Mouse (Mus musculus) heart, postnatal 25 days (tissue): ENCODE measurements around the gene Nptxr. TPM values are rescaled to one million over a fixed set of nuclear protein-coding genes. Genes with fewer than 3 reads are reported as not detected.
A peak's percentile ranks its signal among the peaks of the same experiment; 100 is the strongest.

ENCODE experiments used
- DNase-seq: peaks from one replicate; pipeline ENCODE4 v3.0.0; 2022; ENCODE audit warnings: low spot score
- intact Hi-C: fragments of 180-260 bp; cut with DNase I; formaldehyde crosslinking; loops from one replicate; pipeline ENCODE4 v1.15.1; 2025
- total RNA-seq, 2 experiments: library from RNA; stranded (reverse); gene quantifications; 2 replicates each; pipeline ENCODE4 v1.2.3; 2021

Nptxr gene
- 1 to 10 TPM; 1.5 to 1.8 TPM for total RNA-seq

DNA sequence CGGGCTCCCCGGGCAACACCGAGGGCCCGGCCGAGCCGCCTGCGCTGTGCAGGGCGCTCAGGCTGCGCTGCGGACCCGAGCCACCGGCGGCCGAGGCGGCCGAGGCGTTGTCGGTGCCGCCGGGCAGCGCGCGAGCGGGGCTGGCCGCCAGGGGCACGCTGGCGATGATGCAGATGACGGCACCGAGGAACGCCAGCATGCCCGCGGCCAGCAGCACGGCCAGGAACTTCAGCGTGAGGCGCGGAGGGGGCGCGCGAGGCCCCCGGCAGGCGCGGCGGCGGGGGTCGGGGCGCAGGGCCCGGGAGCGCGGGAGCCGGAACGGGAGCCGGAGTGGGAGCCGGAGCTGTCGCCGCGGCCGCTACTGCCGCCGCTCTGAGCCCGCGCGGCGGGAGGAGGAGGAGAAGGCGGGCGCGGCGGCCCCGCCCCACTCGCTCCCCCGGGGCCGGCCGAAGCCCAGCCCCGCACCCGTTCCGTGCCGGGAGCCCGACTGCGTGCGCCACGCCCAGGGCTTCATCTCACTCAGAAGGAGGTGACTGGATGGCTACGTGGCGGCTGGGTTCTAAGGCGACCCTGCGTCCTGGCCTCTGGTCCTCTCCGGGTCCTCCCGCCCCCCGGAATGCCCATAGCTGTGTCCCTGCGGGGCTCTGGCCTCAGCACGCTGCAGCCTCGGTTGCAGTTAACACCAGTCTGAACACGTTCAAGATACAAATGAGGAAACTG lies at the start of gene Nptxr:
Nptxr (minus strand) TSS at position 415 of the 720 bp plus-strand sequence.
- intact Hi-C loops: no loop called here

DNA sequence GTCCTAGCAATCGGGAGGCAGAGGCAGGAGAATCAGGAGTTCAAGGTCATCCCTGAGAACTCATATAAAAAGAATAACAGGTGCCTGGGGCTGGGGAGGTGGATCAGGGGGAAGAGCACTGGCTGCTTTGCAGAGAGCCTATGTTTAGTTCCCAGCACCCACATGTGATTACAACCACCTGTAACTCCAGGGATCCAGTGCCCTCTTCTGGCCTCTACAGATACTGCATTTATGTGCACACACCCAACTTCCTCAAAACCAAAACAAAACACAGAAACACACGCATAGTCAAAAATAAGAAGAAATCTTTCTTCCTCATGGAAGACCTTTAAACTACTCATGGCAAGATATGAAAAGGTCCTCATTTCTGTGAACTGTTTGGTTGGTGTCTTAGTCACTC lies 45.6 kb upstream of the Nptxr start:
- intact Hi-C loops: no loop called here
- DNase-seq: no peak

More for the DNA sequence above, at the start of gene Nptxr:
- DNase-seq: peak; percentile 20

DNA sequence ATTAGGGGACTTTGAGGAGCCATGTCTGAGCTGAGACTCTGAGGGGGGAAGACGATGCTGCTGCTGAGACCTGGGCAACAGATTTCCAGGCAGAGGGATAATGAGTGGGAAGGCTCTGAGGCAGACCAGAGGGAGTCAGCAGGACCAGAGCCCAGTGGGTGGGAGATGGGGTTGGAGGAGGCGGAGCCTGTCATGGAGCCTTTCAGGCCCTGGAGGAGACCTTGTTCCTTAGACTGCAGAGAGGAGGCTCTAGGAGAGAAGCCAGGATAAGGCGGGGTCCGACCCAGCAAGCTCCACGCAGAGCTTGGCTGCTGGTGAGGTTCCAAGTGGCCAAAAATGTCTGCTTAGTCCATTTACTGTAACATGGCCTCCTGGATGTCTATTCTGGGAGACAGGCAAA lies 42.5 kb upstream of the Nptxr start:
- peak; percentile 44 for DNase-seq
- intact Hi-C loops: no loop called here

DNA sequence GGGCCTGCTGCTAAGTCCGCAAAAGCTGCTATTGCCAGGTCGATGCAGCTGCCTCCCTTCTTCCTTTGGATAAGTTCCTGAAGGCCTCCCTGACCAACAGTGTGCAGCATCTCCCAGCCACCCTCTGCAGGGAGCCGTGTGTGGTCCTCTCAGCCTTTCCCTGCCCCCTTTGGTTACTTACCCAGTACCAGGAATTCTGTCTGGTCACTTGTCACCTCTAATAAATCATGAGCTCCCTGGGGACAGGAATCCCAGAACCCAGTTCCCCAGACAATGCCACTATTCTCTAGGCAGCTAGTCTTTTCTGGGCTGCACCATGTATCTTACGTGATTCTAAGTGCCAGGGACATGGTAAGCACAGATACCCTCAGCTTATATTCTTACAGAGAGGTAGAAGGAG lies 41.4 kb upstream of the Nptxr start:
- intact Hi-C loops: no loop called here
- DNase-seq: no peak

DNA sequence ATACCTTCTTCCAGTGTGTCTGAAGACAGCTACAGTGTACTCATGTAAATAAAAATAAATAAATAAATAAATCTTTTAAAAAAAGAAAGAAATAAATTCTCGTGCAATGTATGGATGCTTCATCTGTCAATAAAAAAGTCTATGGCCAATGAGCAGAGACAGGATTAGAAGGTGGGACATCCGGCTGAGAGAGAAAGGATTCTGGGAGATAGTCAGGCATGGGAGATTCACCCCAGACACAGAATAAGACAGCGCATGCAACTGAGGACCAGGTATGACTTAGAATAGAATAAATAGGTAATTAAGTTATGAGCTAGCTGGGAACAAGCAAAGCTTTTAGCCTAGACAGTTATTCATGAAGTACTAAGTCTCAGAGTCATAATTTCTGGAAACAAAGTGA lies 38.4 kb upstream of the Nptxr start:
- DNase-seq: no peak
- intact Hi-C loops: no loop called here

DNA sequence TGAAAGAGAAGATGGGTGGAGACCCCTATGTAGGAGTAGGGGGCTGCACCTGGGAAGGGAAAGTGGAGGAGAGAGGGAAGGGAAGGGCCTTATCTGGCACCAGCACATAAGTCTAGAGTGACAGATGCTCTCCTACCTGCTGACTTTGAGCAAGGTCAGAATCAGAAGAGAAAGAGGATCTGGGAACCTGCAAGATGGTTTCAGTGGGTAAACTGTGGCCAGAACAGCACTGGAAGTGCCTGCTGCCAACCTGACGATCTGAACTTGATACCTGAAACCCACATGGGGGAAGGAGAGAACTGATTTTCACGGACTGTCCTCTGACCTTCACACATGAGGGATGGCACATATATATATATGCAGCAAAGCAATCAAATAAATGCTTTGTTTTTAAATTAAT lies 35.7 kb upstream of the Nptxr start:
- intact Hi-C loops: no loop called here
- DNase-seq: no peak

DNA sequence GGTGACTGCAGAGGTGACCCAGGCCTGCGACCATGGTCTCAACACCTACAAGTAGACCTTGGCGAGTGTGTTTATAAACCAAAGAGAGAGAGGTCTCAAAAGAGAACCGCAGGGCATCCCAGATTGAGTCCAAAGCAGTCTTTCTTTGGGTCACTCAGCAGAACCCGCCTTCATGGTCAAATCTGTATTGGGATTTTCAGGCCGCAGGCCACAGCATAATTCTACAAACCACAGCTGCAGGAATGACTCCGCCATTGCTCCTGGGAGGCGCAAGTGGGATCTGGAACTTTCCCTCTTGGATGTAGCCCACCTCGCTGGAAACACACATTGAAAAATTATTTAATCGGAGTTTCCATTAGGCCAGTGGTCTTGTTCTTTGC lies 30.3 kb upstream of the Nptxr start:
- intact Hi-C loops: loop anchor here (5.0 kb wide), 2 partner anchors 92 to 237 kb away; no protein-coding TSS in a partner anchor
- no peak for DNase-seq

DNA sequence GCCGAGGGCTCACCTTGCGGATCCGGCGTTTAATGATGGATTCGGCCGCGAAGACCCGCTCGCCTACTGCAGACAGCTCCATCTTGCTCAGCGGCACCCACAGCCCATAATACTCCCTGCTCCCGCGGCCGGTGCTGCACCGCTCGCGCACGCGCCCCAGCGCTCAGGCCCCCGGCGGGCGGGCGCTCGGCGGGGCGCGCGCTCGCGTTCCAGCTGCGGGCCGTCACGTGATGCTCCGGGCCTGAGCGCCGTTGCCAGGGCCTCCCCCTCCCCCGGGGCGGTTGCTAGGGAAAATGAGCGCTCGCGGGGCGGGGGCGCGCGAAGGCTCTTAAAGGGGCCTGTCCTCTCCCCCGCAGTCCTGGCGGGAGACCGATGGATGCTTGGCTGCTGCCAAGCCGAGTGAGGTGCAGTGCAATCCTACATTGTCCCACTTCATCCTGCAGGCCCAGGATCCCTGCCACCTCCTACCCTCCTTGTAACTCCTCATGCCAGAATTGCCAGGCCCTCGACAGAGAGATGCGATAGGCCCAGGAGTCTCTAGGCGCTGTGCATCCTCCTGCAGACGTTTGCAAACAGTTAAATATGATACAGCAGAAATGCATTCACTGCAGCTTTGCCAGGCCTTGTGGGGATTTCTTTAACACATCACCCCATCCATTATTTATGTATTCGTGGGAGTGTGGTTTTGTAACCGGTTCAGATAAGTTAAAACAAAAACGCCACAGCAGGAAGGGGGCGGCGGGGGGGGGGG lies 29.7 kb upstream of the Nptxr start, which contains the start of the genes Npcd and Cbx6:
Npcd (minus strand) TSS at position 108 of the 751 bp plus-strand sequence.
Cbx6 (minus strand) TSS at position 559 of the 751 bp plus-strand sequence.
- peak; percentile 94 for DNase-seq
- intact Hi-C loops: loop anchor here (5.0 kb wide), 2 partner anchors 93 to 238 kb away; no protein-coding TSS in a partner anchor

DNA sequence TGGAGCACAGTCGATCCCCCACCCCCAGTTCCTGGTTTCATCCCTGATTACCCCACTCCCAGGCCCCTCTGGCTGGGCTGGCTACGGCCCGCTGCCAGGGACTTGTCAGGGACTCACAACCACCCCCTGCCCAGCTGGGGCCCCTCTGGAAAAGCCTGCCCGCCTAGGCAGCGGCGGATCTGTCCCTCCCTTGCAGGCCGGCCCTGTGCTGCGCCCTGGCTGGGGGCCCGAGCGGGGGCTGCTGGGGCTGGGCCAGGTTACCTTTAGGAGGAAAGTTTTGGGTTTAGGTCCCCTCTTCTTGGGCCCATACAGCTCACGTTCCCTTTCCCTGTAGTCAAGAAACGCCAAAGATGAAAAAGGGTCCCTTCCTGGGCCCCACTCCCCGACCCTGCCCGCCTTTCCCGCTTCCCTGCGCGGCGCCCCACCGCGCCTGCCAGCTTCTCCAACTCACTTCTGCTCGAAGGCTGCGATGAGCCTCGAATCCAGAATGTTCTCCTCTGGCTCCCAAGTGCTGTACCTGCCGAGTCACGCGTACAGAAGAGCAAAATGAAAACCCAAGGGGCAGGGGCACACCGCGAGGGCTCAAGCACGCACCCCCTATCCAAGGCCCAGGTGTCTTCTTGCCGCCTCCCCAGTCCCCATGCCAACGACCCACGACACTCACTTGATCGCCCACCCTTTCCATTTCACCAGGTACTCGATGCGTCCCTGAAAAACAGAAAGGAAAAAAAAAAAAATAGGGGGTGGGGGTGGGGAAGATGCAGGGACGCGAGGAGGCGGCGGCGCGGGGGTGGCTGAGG lies 28.9 kb upstream of the Nptxr start:
- intact Hi-C loops: loop anchor here (5.0 kb wide), 2 partner anchors 94 to 239 kb away; no protein-coding TSS in a partner anchor

DNA sequence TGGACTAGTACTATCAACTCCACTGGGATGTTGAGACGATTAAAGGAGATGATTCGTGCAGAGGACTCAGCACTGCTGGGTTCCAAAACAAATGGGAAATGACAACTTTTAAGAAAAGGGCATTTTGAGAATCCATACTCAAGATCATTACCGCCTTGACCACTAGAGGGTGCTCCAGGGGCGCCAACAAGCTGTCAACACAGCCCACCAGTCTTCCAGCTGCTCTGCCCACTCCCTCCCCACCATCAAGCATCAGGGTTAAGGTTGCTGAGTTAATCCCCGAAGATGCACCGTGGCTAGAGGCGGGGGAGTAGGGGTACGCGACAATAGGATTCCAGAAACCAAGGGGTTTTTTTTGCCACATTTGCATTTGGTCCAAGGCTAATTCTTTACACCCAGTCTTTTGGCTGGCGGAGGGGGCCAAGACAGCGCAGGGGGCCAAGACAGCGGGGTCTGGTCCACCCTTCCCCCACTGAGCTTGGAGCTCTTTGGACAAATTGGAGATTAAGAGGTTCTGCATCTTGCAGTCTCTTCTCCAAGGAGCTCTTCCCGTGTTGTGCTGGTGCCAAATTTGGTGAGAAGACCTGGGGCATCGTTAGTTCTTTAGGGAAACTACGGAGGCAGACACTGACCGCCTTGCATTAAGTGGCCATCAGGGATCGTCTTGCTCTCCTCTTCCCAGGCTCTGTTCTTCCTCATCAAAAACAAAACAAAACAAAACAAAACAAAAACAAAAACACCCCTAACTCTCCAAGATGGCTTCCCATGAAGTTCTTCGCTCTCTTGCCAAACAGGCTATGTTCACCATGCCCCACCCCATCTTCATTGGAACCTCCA lies 27.7 kb upstream of the Nptxr start:
- DNase-seq: peak; percentile 34
- intact Hi-C loops: loop anchor here (5.0 kb wide), 2 partner anchors 95 to 240 kb away; no protein-coding TSS in a partner anchor

More for the DNA sequence above, 28.9 kb upstream of the Nptxr start:
- DNase-seq: no peak

DNA sequence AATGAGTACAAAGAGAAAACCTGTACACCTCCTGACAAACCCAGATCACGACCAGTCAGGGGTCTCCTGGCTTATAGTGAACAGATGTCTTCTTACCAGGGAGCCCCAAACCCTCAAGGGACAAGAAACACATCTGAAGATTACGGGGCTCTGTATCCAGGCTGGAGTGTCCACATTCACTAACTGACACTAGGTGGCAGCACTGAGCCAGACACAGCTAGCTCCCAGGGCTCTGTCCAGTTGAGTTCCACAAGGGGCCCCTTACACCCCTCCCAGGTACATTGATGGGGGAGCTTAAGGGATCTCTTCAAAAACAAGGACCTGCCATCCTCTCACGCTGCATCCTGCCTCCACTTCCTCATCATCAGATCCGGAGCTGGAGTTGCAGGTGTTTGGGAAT lies 25.8 kb upstream of the Nptxr start:
- intact Hi-C loops: loop anchor here (2.0 to 5.0 kb wide), 3 partner anchors 52 to 242 kb away; no protein-coding TSS in a partner anchor
- DNase-seq: peak; percentile 49

DNA sequence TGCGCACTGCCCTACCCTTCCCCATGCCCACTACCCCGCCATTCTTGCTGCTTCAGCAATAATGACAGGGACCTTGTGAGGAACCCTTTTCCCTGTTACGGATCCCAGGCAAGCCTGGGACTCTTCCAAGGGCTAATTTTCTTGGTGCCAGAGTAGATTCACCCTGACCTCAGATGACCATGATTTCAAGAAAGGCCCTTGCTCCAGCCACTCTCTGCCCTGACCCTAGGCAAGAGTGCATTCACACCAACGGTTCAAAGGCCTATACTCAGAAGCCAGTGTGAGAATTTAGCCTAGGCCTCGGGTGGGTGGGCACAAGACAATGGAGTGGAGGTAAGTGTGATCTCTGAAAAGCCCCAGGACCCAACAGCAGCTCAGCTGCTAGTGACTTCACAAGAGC lies 24.9 kb upstream of the Nptxr start:
- intact Hi-C loops: loop anchor here (2.0 kb wide), 1 partner anchor 75 kb away; no protein-coding TSS in a partner anchor
- DNase-seq: no peak

DNA sequence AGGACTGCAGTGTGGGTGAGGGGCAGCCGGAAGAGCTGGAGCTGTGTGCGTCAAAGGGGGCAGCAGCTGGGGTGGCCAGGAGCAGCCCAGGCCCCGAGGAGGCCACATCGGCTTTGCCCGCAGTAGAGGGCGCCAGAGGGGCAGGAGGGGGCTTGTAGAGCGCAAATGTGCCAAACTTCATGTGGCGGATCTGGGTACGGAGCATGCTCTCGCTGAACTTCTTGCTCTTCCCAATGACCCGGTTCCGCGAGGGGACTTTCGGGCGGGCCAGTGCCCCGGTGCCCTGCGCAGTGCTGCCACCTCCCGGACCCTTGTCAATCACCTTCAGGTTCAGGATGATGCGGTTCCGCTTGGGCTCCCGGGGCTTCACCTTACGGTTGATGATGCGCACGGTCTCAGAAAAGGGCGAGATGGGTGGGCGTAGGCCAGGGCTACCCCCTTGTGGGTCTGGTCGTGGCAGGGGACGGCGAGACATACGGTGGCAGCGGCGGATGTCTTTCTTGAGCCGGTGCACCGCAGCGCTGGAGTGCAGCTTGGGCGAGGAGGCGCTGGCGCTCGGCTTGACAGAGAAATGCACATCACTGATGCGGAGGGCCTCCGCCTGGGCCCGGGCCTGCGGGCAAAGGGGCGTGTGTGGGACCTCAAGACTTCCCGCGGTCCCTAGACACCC lies 23.9 kb upstream of the Nptxr start:
- intact Hi-C loops: loop anchor here (2.0 kb wide), 1 partner anchor 74 kb away; no protein-coding TSS in a partner anchor
- no peak for DNase-seq

DNA sequence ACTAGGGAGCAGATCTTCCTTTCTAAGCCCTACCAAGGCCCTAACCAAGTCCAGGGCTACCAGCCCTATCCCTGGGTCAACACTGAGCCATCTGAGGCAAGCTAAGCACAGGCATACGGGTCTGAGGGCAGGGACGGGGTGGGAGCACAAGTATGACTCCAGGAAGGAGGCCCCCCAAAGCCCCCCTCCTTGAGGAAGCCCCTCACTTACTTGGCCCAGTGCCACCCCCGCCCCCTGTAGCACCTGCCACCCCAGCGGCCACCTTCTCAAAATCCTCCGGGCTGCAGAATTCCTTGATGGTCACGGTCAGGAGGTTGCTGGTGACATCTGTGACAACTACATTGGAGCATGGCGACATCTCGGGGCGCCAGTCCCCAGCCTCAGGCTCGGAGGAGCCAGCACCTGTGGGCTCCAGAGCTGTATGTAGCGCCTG lies 23.2 kb upstream of the Nptxr start:
- no peak for DNase-seq
- intact Hi-C loops: loop anchor here (2.0 kb wide), 1 partner anchor 73 kb away; no protein-coding TSS in a partner anchor

DNA sequence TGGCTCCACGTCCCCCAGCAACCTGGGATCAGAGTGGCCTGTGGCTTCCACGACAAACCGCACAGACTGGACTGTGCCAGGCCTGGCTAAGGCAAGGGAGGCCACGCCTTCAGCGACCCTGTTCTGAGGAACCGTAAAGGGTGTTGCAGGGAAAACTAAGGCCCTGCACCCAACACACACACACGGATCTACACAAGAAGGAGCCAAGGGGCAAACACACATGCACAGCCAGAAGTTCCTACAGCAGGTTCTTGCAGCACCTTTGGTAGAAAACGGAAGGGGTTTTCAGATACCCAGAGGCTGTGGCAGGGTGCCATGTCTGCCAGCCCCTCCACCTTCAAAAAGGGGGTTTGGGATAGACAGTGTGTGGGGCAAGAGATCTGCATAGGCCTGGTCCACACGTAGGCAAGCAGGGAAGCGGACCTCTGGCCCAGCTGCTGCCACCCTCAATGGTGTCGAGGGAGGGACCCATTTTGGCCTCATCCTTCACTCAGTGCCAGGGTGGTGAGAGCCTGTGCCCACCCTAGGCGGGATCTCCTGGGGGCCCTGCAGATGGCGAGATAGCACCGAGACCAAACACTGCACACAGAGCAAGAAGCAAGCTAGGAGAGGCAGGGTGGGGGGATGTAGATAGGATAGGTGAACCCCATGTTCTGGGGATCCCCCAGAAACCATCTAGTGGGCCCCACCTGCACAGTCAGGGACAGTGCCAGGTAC lies 22.7 kb upstream of the Nptxr start:
- intact Hi-C loops: no loop called here
- no peak for DNase-seq

DNA sequence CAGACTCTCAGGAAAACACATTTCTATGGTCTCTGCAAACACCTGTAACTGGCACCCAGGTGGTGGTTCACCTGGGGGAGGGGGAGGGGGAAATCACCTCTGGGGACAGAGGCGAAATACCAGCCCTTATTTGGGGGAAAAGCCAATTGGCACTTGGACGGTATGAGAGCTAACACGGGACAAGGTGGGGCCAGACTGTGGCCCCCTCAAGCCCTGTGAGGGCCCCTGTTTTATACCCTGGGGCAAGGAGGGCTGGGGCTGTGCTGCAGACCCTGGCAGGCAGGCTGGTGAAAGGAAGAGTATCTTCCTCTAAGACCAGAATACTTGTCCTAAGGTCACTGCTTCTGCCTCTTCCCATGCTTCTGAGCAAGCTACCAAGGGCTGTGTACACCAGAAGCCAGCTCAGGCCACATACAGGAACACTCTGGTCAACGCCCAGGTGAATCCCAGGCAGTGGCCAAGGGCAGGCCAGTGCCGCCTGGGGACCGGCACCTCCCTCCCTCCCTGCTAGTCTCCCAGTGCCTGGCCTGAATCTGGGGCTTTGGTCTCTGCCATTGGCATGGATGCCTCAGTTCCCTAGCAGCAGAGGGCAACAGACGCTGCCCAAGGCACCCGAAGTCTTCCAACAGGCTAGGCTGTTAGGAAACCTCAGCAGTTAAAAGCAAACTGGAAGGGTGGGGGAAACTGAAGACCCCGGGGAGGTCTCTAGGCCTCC lies 21.8 kb upstream of the Nptxr start:
- no peak for DNase-seq
- intact Hi-C loops: no loop called here

DNA sequence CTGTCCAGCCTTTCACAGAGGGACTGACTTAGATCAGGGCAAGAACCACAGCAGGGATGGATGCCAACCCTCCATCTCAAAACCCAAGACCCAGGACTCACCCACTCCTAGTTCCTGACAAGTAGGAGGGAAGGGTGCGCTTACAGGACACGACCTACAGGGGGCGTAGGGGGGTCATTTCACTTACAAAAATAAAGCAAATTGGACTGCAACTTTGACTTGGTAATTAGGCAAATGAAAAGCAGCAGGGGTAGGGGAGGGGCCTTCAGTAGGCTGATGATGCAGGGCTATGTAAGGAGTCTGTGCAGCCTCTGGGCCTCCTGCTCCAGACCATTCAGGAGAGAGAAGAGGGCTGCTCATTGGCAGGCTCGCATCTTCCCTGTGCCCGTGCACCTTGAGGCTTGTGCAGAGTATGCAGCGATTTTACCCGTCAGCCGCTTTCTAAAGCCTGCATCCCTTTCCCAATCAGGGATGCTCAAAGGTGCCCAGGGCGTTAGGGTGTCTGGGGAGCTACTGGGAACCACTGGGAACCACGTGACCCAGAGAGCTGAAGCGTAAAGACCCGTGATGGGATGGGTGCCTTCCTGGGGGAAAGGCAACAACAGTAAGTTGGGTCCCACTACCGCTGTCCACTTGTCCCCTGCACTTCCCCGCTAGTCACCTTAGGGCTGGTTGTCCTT lies 20.7 kb upstream of the Nptxr start:
- no peak for DNase-seq

More for the DNA sequence above, 20.7 kb upstream of the Nptxr start:
- intact Hi-C loops: no loop called here
